Mouse (Mus musculus): ENCODE measurements around the gene Zfp827.
"Not testable (repeated sequence)": the region's sequence is repeated elsewhere in the genome, so short reads cannot be mapped to it uniquely, and the experiment has no call there.

Gene Zfp827

DNA sequence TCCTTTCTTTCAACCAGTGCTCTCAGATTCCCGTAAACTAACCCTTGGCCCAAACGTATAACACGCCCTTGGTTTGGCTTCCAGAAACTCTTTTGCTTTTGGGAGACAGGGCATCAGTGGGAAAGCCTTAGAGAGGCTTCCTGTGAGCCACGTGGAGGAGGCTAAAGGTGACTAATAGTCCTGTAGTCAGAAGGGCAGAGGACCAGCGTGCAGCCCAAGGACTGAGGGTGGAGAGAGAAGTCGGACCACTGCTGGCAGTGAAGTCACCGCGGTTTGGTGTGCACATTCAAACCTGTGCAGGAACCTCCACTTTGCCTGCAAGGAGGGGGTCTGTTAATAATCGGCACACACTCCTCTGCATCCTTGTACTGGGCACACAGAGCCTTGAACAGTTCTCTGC lies 76.4 kb downstream of the Zfp827 start:
- no peak for DNase-seq (ENCODE audit: extremely low read depth, insufficient read length, low spot score)

DNA sequence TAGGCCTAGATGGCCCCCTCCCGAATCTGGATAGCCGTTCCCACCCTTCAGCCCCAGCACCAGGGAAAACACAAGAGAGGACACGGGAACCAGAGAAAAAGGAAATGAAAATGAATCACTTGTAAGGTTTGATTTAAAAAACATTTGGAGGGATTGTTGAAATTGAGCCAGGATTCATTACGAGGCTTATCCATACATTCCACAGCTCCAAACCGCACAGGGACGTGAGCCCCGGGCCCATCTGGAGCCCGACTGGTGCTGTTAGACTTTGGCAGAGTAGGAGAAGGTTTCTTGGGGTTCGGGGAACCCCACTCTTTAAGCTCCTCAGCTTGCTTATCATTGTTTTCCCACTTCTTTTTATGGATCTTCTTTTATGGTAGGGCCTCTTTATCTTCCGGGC lies 76.9 kb downstream of the Zfp827 start:
- no peak for DNase-seq (ENCODE audit: extremely low read depth, insufficient read length, low spot score)

DNA sequence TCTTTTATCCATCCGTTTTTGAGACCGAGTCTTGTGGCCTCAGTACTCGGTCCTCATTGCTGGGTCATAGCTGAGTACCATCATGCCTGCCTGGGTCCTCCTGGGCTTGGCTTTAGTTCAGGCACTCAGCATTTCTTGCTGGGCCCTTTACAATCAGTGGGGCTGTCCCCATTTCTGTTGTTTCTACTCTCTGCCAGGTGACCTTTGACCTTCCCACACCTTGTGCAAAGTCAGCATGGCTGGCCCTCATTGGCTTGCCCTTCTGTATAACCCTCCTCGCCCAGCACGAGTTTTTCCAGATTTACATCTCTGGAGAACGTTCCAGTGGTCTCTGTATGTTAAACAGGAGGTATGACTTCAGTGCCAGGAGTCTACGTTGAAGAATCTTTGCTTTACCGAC lies 83.2 kb downstream of the Zfp827 start:
- no peak for DNase-seq (ENCODE audit: extremely low read depth, insufficient read length, low spot score)

DNA sequence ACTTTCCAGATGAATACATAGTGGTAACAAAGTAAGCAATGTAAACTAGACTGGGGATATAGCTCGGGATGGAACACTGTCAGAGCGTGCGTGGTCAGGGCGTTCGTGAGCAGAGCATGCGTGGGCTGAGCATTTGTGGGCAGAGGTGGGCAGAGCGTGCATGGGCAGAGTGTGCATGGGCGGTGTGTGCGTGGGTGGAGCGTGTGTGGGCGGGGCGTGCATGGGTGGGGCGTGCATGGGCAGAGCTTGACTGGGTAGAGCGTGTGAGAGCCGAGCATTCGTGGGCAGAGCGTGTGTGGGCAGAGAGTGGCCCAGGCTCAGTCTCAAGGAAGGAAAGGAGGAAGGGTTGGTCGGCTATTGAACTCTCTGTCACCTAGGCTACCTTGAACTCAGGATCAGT lies 84.2 kb downstream of the Zfp827 start:
- no peak for DNase-seq (ENCODE audit: extremely low read depth, insufficient read length, low spot score)

GRCm38 (mm10) chr8:79113533-79113932 lies 85.3 kb downstream of the Zfp827 start:
- no peak for DNase-seq (ENCODE audit: extremely low read depth, insufficient read length, low spot score)

GRCm38 (mm10) chr8:79114561-79114960 lies 86.3 kb downstream of the Zfp827 start:
- no peak for DNase-seq (ENCODE audit: extremely low read depth, insufficient read length, low spot score)

- no peak for DNase-seq (ENCODE audit: extremely low read depth, insufficient read length, low spot score)
Observed at GRCm38 (mm10) chr8:79116436-79116835, 88.2 kb downstream of the Zfp827 start.

GRCm38 (mm10) chr8:79117711-79118110 lies 89.5 kb downstream of the Zfp827 start:
- no peak for DNase-seq (ENCODE audit: extremely low read depth, insufficient read length, low spot score)

- no peak for DNase-seq (ENCODE audit: extremely low read depth, insufficient read length, low spot score)
Observed at GRCm38 (mm10) chr8:79121614-79122013, 93.4 kb downstream of the Zfp827 start.

- no peak for DNase-seq (ENCODE audit: extremely low read depth, insufficient read length, low spot score)
Observed at GRCm38 (mm10) chr8:79124231-79124630, 96.0 kb downstream of the Zfp827 start.

DNA sequence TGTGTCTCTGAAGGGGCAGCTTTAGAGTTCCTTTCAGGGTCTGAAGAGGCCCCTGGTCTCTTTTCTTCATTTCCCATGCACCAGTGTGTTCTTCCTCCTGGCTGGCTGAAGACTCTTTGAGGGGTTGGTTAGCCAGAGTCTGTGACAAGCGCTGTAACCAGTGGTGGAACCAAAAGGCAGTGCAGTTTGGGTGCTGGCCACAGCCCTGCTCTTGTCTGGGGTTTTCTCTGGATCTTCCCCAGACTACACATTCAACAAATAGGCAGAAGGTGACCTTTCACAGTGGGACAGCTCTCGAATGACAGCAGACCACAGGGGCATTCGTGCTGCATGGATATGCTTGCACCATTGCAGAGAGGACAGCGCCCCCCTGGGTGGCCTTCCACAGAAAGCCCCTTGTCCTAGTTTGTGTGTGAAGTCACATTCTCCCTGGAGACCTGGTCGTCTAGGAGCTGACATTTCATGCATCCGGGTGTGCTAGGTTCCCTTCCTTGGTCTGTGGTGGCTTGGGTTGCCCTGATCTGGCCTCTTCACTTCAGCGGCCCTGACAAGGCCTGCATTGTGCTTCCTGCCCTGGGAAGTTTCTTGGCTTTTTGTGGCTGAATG lies 99.1 kb downstream of the Zfp827 start:
- DNase-seq (ENCODE audit: extremely low read depth, insufficient read length, low spot score) = no peak

GRCm38 (mm10) chr8:79128534-79128933 lies 100.3 kb downstream of the Zfp827 start:
- not testable (repeated sequence) for DNase-seq (ENCODE audit: extremely low read depth, insufficient read length, low spot score)

- peak; percentile 19 for DNase-seq (ENCODE audit: extremely low read depth, insufficient read length, low spot score)
Observed at GRCm38 (mm10) chr8:79139614-79140013, 111.4 kb downstream of the Zfp827 start.

- no peak for DNase-seq (ENCODE audit: extremely low read depth, insufficient read length, low spot score)
Observed at GRCm38 (mm10) chr8:79140981-79141380, 112.7 kb downstream of the Zfp827 start.

DNA sequence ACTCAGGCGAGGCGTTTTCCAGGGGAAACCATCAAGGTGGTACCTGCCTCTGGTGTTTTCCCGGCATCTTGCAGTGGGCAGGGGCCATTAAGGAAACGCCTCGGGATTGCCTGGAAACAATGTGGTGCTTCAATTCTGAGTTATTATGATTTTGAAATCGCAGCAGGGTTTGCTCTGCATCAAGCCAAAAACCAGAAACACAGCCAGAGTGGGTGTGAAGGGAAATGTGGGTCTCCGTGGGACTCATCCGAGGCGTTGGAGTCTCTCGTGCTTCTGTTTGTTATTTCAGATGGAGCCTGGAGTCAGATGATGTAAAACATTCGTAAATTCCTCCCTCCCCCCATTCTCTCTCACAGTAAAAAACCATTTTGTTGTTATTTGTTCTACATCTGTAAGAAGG lies 113.4 kb downstream of the Zfp827 start:
- DNase-seq (ENCODE audit: extremely low read depth, insufficient read length, low spot score) = no peak

DNA sequence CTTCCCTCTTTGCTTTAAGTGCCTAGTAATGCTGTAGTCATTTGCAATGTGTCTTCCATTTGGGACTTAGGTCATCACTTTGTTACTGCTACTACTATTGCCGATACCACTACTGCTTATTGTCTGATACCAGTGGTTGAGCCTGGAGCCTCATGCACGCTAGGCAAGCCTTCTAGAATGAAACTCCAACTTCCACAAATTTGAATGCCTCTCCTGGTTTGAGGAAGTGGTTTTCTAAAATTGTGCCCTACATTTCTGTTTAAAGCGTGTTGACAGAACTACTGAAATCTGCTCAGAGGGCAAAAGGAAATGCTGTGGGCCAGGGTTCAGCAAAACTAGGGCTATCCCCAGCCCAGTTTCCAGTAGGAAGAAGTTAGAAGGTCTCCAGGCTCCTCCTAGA lies 115.5 kb downstream of the Zfp827 start:
- no peak for DNase-seq (ENCODE audit: extremely low read depth, insufficient read length, low spot score)

DNA sequence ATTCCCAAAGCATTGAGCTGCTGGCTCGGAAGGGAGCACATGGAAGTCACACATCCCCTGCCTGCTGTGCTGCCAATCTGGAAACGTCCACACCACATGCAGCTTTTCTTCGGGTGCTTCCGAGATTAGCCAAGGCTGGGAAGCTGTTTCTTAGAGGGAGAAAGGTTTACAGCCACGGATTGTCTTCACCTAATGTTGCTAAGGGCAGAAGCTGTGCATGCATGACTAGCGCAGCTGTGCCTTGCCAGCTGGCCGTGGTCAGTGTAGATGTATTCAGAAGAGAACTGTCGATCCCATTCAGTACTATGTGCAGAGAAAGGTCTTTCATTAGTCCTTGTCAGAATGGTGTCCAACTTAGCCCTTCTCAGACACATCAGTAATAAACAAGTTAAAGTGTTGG lies 117.0 kb downstream of the Zfp827 start:
- no peak for DNase-seq (ENCODE audit: extremely low read depth, insufficient read length, low spot score)

DNA sequence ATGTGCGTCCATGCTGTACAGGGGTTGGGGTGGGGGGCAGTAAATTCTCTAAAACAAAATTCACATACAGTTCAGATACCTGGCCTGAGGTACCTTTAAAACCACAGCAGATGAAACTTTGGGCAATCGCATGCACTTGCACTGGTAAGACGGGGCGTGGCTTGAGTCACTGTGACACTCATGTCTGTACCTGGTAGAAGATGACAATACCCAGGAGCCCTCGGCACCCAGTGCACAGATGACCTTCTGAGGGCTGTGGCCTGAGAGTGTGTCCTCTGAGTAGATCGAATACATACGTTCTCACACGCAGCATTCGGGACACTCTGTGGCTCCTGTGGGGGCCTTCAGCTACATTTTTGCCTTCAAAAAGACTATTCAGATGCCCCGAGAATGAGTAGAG lies 117.4 kb downstream of the Zfp827 start:
- no peak for DNase-seq (ENCODE audit: extremely low read depth, insufficient read length, low spot score)

GRCm38 (mm10) chr8:79148799-79149198 lies 120.6 kb downstream of the Zfp827 start:
- DNase-seq (ENCODE audit: extremely low read depth, insufficient read length, low spot score) = no peak

GRCm38 (mm10) chr8:79149880-79150279 lies 121.6 kb downstream of the Zfp827 start:
- DNase-seq (ENCODE audit: extremely low read depth, insufficient read length, low spot score) = no peak

GRCm38 (mm10) chr8:79150544-79151192 lies 122.4 kb downstream of the Zfp827 start:
- DNase-seq (ENCODE audit: extremely low read depth, insufficient read length, low spot score) = peak; percentile 78

DNA sequence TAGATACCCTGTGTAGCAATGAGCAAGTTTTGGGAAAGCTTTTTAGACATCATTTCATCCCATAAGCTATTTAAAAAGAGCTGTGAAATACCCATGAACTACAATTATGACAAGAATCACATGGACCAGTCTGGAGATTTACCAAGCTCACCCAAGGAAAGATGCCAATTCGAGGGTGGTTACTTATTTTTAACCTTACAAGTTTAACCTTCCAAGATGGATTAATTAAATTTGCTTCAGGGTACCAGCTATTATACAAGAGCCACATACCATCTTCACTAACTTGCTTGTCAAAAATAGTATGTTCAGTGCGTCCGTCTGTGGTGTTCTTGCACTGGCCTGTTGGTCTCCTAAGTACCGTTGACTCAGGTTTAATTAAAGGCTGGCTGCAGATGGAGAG lies 123.4 kb downstream of the Zfp827 start:
- DNase-seq (ENCODE audit: extremely low read depth, insufficient read length, low spot score) = no peak

GRCm38 (mm10) chr8:79153201-79153600 lies 125.0 kb downstream of the Zfp827 start:
- DNase-seq (ENCODE audit: extremely low read depth, insufficient read length, low spot score) = no peak
